Mouse (Mus musculus) myocyte (in vitro differentiated cells): Measurements from ENCODE around the gene Rmdn2.

Experiments
- CEBPB ChIP-seq: IDR thresholded peaks from 2 replicates; pipeline ENCODE4 v1.6.1; 2011; ENCODE audit warnings: mild to moderate bottlenecking, moderate library complexity; ENCODE audit not compliant: poor library complexity, insufficient read depth, severe bottlenecking
- MYOD1 ChIP-seq, 3 experiments: IDR thresholded peaks; one replicate each; pipeline ENCODE4 v1.6.1; 2011; ENCODE audit warnings: control low read depth in 2 of 3, low read depth in 2 of 3, mild to moderate bottlenecking in 2 of 3, moderate library complexity in 1 of 3; ENCODE audit not compliant: insufficient read length in 2 of 3, control insufficient read depth in 1 of 3
- MYOG ChIP-seq, 3 experiments: IDR thresholded peaks; one replicate each; pipeline ENCODE4 v1.6.1; 2011; ENCODE audit warnings: control low read depth in 2 of 3, low read depth in 2 of 3, mild to moderate bottlenecking in 2 of 3; ENCODE audit not compliant: insufficient read length in 2 of 3, control insufficient read depth in 1 of 3, insufficient read depth in 1 of 3
- POLR2A ChIP-seq: IDR thresholded peaks from one replicate; pipeline ENCODE4 v1.6.1; 2011; ENCODE audit warnings: low read depth, mild to moderate bottlenecking, control low read depth, moderate library complexity; ENCODE audit not compliant: insufficient read length
- TCF12 ChIP-seq: IDR thresholded peaks from one replicate; pipeline ENCODE4 v1.6.1; 2011; ENCODE audit warnings: mild to moderate bottlenecking, control low read depth; ENCODE audit not compliant: poor library complexity, insufficient read depth, severe bottlenecking
- USF1 ChIP-seq: IDR thresholded peaks from one replicate; pipeline ENCODE4 v1.6.1; 2011; ENCODE audit warnings: low read depth, mild to moderate bottlenecking, control low read depth, moderate library complexity

DNA sequence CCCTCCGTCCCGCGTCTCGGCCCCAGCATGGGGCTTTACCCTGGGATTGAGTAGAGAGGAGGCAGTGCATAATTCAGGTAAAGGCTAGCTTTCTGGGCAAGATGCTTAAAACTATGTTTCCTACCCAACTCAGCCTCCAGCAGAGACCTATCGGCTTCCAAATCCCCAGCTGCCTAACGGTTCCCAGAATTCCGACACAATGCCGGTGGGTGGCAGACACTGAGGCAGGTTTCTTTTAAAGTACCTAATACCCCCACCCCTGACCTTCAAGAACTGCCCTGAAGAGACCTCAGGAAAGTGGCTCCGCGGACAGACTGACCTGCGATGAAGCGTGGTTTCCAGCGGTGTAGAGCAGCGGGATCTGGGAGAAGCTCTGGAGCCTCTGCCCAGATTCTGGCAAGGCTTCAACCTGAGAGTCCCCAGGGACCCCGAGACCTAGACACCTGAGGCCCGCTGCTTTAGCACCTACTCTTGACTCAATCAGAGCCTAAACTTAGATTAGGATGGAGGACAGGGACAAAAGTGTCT lies 102.8 kb downstream of the Rmdn2 start:
- TF ChIP-seq MYOD1 (IDR thresholded peaks at IDR 0.05; ENCODE audit: control insufficient read depth in 1 of 3, insufficient read length in 2 of 3, low read depth in 2 of 3) (no peak), USF1 (no peak), TCF12 (no peak), CEBPB (no peak), POLR2A (no peak), MYOG (IDR thresholded peaks at IDR 0.05; ENCODE audit: control insufficient read depth in 1 of 3, insufficient read depth in 1 of 3, insufficient read length in 2 of 3, low read depth in 2 of 3) (no peak)
